Mouse (Mus musculus) stomach, adult 2 months (tissue): ENCODE data around the gene Hipk3. TPM values are rescaled to one million over a fixed set of nuclear protein-coding genes. Genes with fewer than 3 reads are reported as not detected.

Experiments used
- polyA plus RNA-seq: library from polyadenylated mRNA; depleted of rRNA; stranded (reverse); fragments of >200 nt; gene quantifications from 2 replicates; pipeline ENCODE4 v1.2.3, GENCODE M21; 2012; rRNA removed

Gene Hipk3
- polyA plus RNA-seq = 5.7 and 6.9 TPM in 2 replicates

DNA sequence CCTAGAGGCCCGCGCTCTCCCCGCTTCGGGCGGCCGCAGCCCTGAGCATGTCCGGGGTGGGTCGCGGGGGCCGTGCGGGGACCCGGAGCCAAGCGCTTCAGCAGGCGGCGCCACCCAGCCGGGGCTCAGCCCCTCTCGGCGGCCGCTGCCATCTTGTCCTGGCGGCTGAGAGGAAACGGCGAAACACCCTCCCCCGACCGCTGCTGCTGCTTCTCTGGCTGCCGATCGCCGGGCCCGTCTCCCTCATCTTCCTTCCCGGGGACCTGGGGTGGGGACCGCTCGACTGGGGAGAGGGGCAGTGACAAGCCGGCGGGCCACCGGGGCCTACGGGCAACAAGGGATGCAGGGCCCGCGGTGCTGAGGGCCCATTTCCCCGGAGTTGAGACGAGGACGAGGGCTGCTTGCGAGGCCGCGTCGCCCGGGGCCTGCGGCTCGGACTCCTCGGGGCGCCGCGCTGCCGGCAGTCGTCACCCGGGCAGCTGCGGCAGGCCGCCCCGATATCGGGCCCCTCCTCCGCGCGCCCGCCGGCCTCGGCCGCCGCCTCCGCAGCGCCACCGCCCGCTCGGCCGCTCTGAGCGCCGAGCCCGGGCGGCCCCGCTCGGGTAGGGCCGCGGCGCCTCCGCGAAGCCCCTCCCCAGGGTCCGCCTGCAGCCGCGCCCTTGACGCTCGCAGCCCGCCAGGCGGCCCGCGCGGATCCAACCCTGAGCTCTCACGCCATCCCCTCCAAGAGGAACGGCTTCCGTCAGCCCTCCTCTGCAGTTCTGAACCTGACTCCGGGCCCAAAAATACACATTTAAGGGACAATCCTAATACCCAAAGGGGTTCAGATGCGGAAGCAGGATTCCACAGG lies at the start of gene Hipk3:
Hipk3 (minus strand) TSS at position 496 of the 850 bp plus-strand sequence.

DNA sequence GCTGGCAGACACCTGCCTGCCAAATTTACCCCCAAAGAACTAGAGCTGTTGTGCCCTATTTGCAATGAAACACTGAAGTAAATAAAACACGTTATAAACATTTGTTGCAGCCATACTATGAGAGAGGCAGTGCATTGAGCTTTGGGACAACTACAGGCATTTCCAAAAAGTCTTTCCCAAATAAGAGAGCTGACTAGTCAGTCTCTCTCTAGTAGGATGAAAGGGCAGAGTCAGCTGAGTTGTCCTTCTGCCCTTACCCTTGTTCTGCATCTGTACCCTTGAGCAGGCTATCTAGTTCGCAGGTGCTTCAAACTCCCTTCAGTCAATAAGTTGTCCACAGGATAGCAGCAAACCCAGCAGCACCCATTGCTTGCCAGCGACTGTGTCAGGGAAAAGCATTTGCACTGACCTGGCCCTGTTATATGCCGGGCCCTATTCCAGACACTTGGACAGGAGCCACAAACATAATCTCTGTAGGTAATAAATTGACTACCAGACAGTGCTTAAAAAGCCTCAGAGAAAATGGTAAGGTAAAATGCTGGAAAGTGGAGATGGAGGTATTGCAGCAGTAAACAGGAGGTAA lies 83.2 kb downstream of the Hipk3 start, which contains the start of gene D430041D05Rik:
D430041D05Rik (minus strand) TSS at position 51 of the 583 bp plus-strand sequence.

Other genes with a start within 250 kb of the Hipk3 start
- 0.01 TPM in 2 replicates for gene D430041D05Rik, start 83.4 kb downstream of the Hipk3 start, polyA plus RNA-seq
- gene Cstf3, start 96.1 kb upstream of the Hipk3 start, polyA plus RNA-seq = 1.1 and 1.4 TPM in 2 replicates
- 1.1 and 1.5 TPM in 2 replicates for gene Tcp11l1, start 217.7 kb upstream of the Hipk3 start, polyA plus RNA-seq
- gene Pin1rt1, start 221.9 kb upstream of the Hipk3 start, polyA plus RNA-seq = not detected in 2 replicates
- gene Depdc7, start 248.4 kb upstream of the Hipk3 start, polyA plus RNA-seq = 0.30 and 0.59 TPM in 2 replicates